Mouse (Mus musculus) kidney, adult 2 months (tissue): ENCODE measurements around the gene Lamtor1. TPM values are rescaled to one million over a fixed set of nuclear protein-coding genes. Genes with fewer than 3 reads are reported as not detected.

ENCODE experiments used
- DNase-seq: peaks from one replicate; pipeline ENCODE4 v3.0.0; 2021
- H3K27ac ChIP-seq: fragments of 200-500 bp; 2 replicates; pipeline ENCODE4 v1.5.1; 2012; ENCODE audit warnings: low read depth, low read length, control low read depth, inconsistent platforms; ENCODE audit not compliant: insufficient read depth
- H3K27me3 ChIP-seq: fragments of 200-500 bp; replicated peaks from 2 replicates; pipeline ENCODE4 v1.6.1; 2012; ENCODE audit warnings: mild to moderate bottlenecking, moderate library complexity, low read length, inconsistent platforms; ENCODE audit not compliant: control insufficient read depth, insufficient read depth
- H3K36me3 ChIP-seq: fragments of 200-500 bp; 2 replicates; pipeline ENCODE4 v1.6.1; 2012; ENCODE audit warnings: mild to moderate bottlenecking, moderate library complexity, low read length, inconsistent platforms; ENCODE audit not compliant: control insufficient read depth, insufficient read depth
- H3K4me1 ChIP-seq: fragments of 200-500 bp; 2 replicates; pipeline ENCODE4 v1.6.1; 2011; ENCODE audit warnings: low read length; ENCODE audit not compliant: control insufficient read depth, insufficient read depth
- H3K4me3 ChIP-seq: fragments of 200-500 bp; 2 replicates; pipeline ENCODE4 v1.5.1; 2011; ENCODE audit warnings: mild to moderate bottlenecking, low read depth, low read length, control low read depth; ENCODE audit not compliant: insufficient read depth
- CTCF ChIP-seq: fragments of 200-500 bp; conservative IDR thresholded peaks from 2 replicates; pipeline ENCODE4 v1.5.1; 2011; ENCODE audit warnings: low read depth, mild to moderate bottlenecking, control low read depth, low read length, moderate library complexity, mixed read lengths; ENCODE audit not compliant: insufficient read depth, insufficient read length
- POLR2A ChIP-seq: fragments of 200-500 bp; IDR thresholded peaks from one replicate; pipeline ENCODE4 v1.6.1; 2011; ENCODE audit warnings: low read depth, low read length, control low read depth
- WGBS: fragments of 180-500 bp; shearing (Covaris S2); methylation state at CpG from one replicate; pipeline ENCODE4 v1.1.7; 2018; 5-methylcytosine and 5-hydroxymethylcytosine counted together
- polyA plus RNA-seq: library from polyadenylated mRNA; depleted of rRNA; stranded (reverse); fragments of >200 nt; gene quantifications from 2 replicates; pipeline ENCODE4 v1.2.3, GENCODE M21; 2012

Lamtor1 gene
- polyA plus RNA-seq, 1 experiment, result 267 TPM

DNA sequence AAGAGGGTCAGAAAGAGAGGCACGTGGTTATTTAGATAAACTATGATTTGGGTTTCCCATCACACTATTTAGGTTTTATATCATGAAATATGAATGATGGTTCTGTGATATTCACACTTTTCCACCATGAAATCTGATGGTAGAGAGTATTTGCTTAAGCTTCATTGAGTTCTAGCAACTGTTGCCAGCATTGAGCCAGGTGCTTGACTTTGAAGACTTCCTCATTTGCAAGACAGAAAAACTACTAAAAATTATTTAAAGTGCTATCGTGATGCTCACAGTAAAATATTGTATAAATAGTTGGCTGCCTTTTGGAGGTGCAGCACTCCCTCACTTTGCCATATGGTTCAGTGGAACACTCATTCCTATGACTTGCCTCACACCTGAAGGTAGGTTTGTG is 49.6 kb downstream of the Lamtor1 start:
- no peak for DNase-seq
- no peaks in the 10 kb centered on the region for H3K36me3 ChIP-seq
- WGBS, result 85% methylated on average over 2 of the region's 2 CpGs
- TF ChIP-seq POLR2A (no peak), CTCF (no peak)
- no peaks in the 10 kb centered on the region; the same call in 1 of the 2 replicates for H3K4me1 ChIP-seq
- H3K4me3 ChIP-seq, result no peak overlapping the region
- no peaks in the 10 kb centered on the region; the same call in 1 of the 2 replicates for H3K27me3 ChIP-seq
- no peak overlapping the region for H3K27ac ChIP-seq

DNA sequence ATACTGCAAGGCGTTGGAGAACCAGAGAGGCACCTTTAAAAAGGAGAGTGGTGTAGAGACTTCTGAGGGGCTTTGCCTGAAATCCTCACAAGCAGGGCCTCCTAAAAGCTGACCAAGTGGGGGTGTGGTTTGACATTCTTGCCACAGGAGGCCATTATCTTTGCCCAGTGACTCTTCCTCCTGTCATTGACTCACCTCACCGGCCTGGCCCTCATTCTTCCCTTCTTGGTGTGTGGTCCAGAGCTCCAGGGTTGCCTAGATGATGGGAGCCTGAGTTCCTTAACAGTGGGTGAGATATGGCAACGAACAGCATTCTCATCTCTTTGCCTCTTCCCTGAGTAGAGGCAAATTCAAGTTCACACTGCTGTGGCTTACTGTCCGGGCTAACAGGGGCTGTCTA is 50.2 kb downstream of the Lamtor1 start:
- DNase-seq, result no peak
- Histone ChIP-seq H3K27me3 (no peaks in the 10 kb centered on the region; the same call in 1 of the 2 replicates), H3K4me1 (no peaks in the 10 kb centered on the region; the same call in 1 of the 2 replicates), H3K27ac (no peak overlapping the region), H3K36me3 (no peaks in the 10 kb centered on the region), H3K4me3 (no peak overlapping the region)
- WGBS, result 72% methylated on average over 4 of the region's 4 CpGs
- TF ChIP-seq CTCF (no peak), POLR2A (no peak)

DNA sequence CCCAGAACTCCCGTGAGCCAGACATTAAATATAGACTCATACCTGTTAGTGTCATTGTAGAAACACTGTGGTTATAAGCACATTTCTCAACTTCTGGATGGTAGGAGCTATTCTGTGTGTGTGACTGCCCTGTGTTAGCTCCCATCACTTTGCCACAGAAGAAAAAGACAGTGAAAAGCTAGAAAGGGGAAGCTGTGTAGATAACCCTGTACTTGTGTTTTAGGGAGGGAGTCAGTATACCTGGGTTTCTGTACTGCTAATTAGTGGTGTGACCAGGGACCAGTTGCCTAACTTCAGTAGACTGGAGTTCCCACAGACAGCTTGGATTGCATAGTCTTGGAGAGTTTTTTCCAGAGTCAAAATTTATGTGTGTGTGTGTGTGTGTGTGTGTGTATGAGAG is 50.8 kb downstream of the Lamtor1 start:
- H3K4me3 ChIP-seq, result no peak overlapping the region
- no peaks in the 10 kb centered on the region; the same call in 1 of the 2 replicates for H3K4me1 ChIP-seq
- 83% methylated on average over 1 of the region's 1 CpGs for WGBS
- H3K27me3 ChIP-seq, result no peaks in the 10 kb centered on the region; the same call in 1 of the 2 replicates
- no peak for DNase-seq
- H3K27ac ChIP-seq, result no peak overlapping the region
- TF ChIP-seq CTCF (no peak), POLR2A (no peak)
- H3K36me3 ChIP-seq, result no peaks in the 10 kb centered on the region

DNA sequence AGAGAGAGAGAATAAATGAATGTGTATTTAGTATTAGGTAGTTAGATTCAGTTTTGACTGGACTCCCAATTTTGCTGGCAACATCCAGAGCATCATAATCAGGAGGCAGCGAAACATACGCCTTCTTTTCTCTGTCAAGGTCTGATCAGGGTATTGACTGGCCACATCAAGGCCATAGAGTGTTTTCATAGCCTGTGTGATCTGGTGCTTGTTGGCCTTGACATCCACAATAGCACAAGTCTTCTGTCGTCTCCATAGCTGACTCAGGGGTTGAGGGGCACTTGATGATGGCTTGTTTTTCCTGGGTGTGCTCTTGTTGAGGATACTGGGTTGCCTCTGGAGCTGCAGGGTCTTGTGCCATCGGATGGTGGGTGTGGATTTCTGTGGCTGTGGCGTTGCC is 51.2 kb downstream of the Lamtor1 start:
- no peak for TF ChIP-seq POLR2A
- no peak for TF ChIP-seq CTCF
- no peaks in the 10 kb centered on the region; the same call in 1 of the 2 replicates for H3K4me1 ChIP-seq
- no peaks in the 10 kb centered on the region; the same call in 1 of the 2 replicates for H3K27me3 ChIP-seq
- H3K4me3 ChIP-seq, result no peak overlapping the region
- 92% methylated on average over 5 of the region's 5 CpGs for WGBS
- no peak for DNase-seq
- no peaks in the 10 kb centered on the region for H3K36me3 ChIP-seq
- H3K27ac ChIP-seq, result no peak overlapping the region

DNA sequence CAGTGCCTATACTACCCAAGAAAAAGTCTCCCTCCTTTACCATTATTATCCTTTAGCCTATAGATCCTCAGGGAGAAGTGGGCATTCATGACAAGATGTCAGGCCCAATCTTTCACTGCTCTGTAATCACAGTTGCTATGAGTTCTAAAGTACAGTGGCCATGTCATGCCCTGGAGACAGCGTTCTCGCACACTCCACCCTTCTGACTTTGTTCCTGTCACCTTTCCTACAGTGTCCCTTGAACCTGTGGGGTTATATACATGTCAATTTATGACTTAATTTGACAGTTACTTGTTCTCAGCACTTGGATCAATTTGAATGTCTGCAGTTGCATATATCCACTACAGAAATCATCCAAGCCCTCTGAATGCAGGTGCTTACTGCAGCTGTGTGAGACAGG is 57.1 kb downstream of the Lamtor1 start:
- no peak overlapping the region for H3K4me3 ChIP-seq

DNA sequence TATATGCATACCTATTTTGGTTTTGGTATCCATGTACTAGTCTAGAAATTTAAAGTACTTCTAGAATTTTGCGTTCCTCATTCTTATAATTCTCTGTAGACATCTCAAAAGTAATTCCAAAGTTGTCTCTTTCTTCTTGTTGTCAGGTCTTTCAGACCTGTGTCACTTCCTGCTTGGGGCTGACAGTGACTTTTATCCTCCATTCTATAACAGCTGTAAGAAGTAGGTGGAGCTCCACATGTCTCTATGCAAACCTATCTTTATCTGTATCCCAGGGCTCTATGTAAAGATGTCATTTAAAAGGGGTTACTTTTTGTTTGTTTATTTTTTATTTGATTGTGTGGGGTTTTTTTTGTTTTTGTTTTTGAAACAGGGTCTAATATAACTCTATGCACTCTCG is 57.9 kb downstream of the Lamtor1 start:
- TF ChIP-seq POLR2A, result no peak
- no peak for TF ChIP-seq CTCF
- H3K36me3 ChIP-seq, result no peaks in the 10 kb centered on the region
- no peak for DNase-seq
- WGBS, result 85% methylated on average over 2 of the region's 2 CpGs
- H3K27me3 ChIP-seq, result no peaks in the 10 kb centered on the region
- no peak overlapping the region for H3K4me3 ChIP-seq
- H3K27ac ChIP-seq, result no peak overlapping the region
- peaks cover 8% of the 10 kb centered on the region for H3K4me1 ChIP-seq

More for the DNA sequence above, 57.1 kb downstream of the Lamtor1 start:
- Histone ChIP-seq H3K27ac (no peak overlapping the region), H3K4me1 (peaks cover 8% of the 10 kb centered on the region), H3K27me3 (no peaks in the 10 kb centered on the region), H3K36me3 (no peaks in the 10 kb centered on the region)
- WGBS, result 79% methylated on average over 2 of the region's 2 CpGs
- DNase-seq, result no peak
- TF ChIP-seq POLR2A (no peak), CTCF (no peak)

DNA sequence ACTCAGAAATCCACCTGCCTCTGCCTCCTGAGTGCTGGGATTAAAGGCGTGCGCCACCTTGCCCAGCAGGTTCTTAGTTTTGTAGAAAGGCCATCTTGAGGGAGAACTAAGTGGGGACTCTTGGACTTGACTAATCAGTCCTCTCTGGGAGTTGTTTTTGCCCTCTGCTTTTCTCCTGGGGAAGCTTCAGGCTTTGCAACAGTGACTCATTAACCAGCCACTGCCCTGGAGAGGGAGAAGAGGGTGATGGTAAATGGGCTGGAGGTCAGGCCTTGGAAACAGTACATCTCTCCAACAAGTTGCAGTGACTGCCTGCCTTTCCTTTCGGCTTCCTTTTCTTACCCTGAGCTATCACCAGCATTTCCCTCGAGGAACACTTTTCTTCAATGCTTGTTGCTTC is 58.8 kb downstream of the Lamtor1 start:
- TF ChIP-seq CTCF (no peak), POLR2A (no peak)
- WGBS, result 43% methylated on average over 4 of the region's 4 CpGs
- Histone ChIP-seq H3K27ac (peak overlapping the region; percentile 95), H3K4me3 (no peak overlapping the region), H3K36me3 (no peaks in the 10 kb centered on the region), H3K27me3 (no peaks in the 10 kb centered on the region), H3K4me1 (peaks cover 12% of the 10 kb centered on the region)
- DNase-seq, result peak; percentile 91

DNA sequence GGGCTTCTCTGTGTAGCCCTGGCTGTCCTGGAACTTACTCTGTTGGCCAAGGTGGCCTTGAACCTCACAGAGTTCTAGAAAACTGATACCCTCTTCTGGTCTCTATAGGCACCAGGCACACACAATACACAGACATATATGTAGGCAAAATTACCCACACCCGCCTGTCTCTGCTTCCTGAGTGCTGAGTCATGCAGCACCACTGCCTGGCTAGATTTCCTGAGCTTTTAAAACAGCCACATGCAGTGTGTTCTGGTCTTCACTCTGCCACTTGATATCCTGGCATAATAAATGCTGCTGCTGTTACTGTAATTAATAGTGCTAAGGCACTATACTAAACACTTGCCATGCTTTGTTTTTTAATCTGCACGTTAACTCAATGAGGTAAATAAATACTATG is 59.9 kb downstream of the Lamtor1 start:
- no peak for TF ChIP-seq CTCF
- TF ChIP-seq POLR2A, result no peak
- Histone ChIP-seq H3K4me3 (no peak overlapping the region), H3K36me3 (no peaks in the 10 kb centered on the region), H3K27ac (peak overlapping the region; percentile 57; the same call in 1 of the 2 replicates), H3K4me1 (peaks cover 12% of the 10 kb centered on the region), H3K27me3 (no peaks in the 10 kb centered on the region)
- peak; percentile 34 for DNase-seq
- 40% methylated on average over 2 of the region's 2 CpGs for WGBS
